Mouse (Mus musculus) heart, postnatal 25 days (tissue): ENCODE data around the gene Nsmce4a. TPM values are rescaled to one million over a fixed set of nuclear protein-coding genes. Genes with fewer than 3 reads are reported as not detected.
A peak's percentile ranks its signal among the peaks of the same experiment; 100 is the strongest.

Experiments
- DNase-seq: peaks from one replicate; pipeline ENCODE4 v3.0.0; 2022; ENCODE audit warnings: low spot score
- intact Hi-C: fragments of 180-260 bp; cut with DNase I; formaldehyde crosslinking; loops from one replicate; pipeline ENCODE4 v1.15.1; 2025
- total RNA-seq, 2 experiments: library from RNA; stranded (reverse); gene quantifications; 2 replicates each; pipeline ENCODE4 v1.2.3; 2021

The Nsmce4a gene
- total RNA-seq, 2 experiments from 2014 or later: 38.5 to 46.1 TPM

DNA sequence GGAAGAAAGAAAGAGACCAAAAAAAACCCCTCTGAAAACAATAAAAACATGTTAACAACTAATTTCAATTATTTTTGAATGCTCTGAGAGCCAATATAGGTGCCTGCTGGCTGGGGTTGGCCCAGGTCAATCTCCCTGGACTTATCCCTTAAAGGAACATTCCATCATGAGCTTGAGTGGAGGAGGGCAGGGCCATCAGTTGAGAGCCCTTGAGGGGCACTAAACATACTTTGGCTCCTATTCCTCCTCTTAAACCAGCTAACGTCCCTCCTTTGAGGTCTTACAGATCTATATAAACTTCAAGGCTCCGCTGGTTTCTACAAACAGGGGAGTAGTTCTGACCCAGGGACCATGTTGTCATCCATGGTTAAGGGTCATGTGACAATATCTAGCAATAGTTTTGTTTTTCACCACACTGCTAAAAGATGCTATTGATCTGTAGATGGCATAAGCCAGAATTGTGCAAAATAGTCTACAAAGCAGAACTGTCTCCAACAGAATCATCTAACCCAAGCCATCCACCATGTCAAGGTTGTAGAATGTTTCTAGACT, 13.7 kb upstream of the Nsmce4a start:
- intact Hi-C loops: no loop called here
- DNase-seq: no peak

GRCm38 (mm10) chr7:130578607-130579006, 5.7 kb upstream of the Nsmce4a start:
- intact Hi-C loops: no loop called here
- DNase-seq: no peak

DNA sequence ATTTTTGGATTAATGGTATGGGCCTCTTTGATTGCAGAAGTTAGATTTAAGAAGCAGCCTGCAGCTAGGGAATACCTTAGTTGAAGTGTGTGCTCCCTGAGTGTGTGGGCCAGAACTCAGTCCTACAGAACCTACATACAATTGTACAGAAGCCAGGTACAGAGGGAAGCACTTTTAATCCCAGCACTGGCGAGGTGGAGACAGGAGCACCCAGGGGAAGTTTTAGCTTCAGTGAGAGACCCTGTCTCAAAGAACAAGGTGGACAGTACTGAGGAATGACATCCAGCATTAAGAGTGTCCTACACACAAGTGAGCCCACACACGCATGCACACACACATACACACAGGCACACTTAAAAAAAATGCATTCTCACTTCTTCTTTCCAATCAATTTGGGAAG, 5.1 kb upstream of the Nsmce4a start:
- intact Hi-C loops: no loop called here
- DNase-seq: no peak

GRCm38 (mm10) chr7:130577388-130578003, 4.6 kb upstream of the Nsmce4a start, which contains the start of gene Tacc2:
Gene Tacc2, plus strand, starts transcription at chr7:130577438.
- no peak for DNase-seq
- intact Hi-C loops: no loop called here

GRCm38 (mm10) chr7:130576981-130577380, 4.1 kb upstream of the Nsmce4a start:
- DNase-seq: no peak
- intact Hi-C loops: no loop called here

GRCm38 (mm10) chr7:130574211-130574991, 1.5 kb upstream of the Nsmce4a start:
- intact Hi-C loops: no loop called here

DNA sequence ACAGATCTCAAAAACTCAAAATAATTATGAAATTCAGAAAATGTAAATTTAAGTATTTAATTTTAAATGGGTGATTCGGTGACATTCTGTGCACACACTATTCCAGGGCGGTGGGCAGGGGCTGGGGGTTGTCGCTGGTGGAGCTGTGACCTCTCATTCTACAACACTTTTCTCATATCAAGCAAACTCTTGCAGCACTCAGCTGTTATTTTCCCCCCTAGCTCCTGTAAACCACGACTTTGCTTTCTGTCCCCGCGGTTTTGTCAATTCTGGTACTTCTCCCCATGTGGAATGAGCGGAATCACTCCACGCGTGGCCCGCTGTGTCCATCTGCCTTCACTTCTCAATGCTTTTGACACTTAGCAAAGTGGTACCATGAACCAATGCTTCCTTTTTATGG, 828 bp upstream of the Nsmce4a start:
- intact Hi-C loops: no loop called here
- DNase-seq: no peak

More at GRCm38 (mm10) chr7:130574211-130574991, 1.5 kb upstream of the Nsmce4a start:
- DNase-seq: no peak

- no peak for DNase-seq
- intact Hi-C loops: no loop called here
These were observed 2.4 kb downstream of the Nsmce4a start for GRCm38 (mm10) chr7:130570472-130570871.

GRCm38 (mm10) chr7:130568783-130569436, 4.0 kb downstream of the Nsmce4a start:
- no peak for DNase-seq
- intact Hi-C loops: no loop called here

- no peak for DNase-seq
- intact Hi-C loops: no loop called here
These were observed 8.3 kb downstream of the Nsmce4a start for GRCm38 (mm10) chr7:130564596-130564995.

DNA sequence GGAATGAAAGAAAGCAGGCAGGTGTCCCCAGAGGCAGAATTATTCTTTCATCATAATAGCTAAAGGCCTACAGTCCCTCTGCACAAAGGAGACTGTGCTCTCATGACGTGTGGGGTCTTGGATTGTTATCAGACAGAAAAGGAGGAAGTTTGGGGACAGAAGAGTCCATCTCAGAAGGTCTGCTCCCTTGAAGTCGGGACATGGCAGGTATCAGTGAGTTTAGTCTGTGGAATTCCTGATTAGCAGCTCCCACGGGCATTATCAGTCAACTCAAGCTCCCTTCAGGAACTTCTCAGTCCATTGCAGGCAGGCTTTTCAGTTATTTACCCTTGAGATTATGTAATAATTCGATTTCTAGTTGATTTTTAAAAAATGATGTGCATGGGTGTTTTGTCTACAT, 9.0 kb downstream of the Nsmce4a start:
- intact Hi-C loops: no loop called here
- DNase-seq: no peak

DNA sequence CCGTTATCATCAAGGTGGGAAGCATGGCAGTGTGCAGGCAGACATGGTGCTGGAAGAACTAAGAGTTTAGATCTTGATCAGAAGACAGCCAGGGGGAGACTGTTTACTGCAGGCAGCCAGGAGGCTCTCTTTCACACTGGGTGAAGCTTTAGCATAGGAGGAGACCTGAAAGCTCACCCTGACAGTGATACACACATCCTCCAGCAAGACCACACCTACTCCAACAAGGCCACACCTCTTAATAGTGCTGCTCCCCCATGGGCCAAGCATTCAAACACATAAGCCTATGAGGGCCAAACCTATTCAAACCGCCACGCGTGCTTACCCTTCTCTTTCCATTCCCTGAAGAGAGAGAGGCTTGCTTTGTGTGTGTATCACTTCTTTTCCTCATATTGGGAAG, 9.6 kb downstream of the Nsmce4a start:
- no peak for DNase-seq
- intact Hi-C loops: no loop called here

GRCm38 (mm10) chr7:130560933-130561332, 12.0 kb downstream of the Nsmce4a start:
- no peak for DNase-seq
- intact Hi-C loops: no loop called here

DNA sequence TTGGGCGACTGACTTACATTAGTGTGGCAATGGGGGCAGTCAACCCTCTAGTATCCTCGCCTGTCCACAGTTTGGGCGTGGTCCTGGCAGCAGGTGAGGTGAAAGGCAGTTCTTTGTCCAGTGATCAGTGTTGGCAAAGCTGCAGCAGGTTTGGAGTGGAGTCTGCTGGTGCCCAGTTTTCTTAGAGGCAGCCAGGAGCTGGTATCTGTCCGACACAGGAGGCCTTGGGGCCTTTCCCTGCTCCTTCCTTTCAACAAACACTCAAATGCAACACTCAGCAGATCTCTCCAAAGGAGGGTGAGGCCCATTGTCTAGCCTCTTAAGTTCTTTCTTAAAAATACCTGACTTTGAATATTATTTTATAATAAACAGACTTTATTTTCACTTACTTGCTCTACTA, 14.3 kb downstream of the Nsmce4a start:
- DNase-seq: no peak
- intact Hi-C loops: no loop called here

- intact Hi-C loops: no loop called here
- DNase-seq: no peak
These were observed 17.3 kb downstream of the Nsmce4a start for GRCm38 (mm10) chr7:130555597-130555996.

DNA sequence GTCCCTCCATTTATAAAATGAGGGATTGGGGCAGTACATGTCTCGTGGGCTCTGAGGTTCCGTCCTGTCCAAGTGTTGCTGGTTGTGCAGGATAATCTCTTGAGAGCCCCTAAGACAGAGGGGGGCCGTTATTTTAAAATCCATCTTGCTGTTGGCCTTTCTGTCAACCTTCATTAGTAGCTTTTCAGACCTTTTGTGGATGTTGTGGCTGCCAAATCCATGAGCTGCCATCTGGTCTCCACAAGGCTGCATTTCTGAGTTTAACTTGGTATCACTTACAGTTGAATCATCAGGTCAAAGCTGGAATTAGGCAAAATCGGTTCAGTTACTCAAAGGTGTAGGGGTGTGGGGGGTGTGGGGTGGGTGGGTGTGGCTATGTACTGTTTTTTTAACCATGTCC, 19.6 kb downstream of the Nsmce4a start:
- DNase-seq: no peak

GRCm38 (mm10) chr7:130552780-130553179, 20.1 kb downstream of the Nsmce4a start:
- intact Hi-C loops: no loop called here
- peak; percentile 34 for DNase-seq

More for the DNA sequence above, 19.6 kb downstream of the Nsmce4a start:
- intact Hi-C loops: no loop called here

- DNase-seq: no peak
- intact Hi-C loops: loop anchor here (5.0 kb wide), 2 partner anchors 50 to 125 kb away; no protein-coding TSS in a partner anchor
These were observed 25.2 kb downstream of the Nsmce4a start for GRCm38 (mm10) chr7:130547635-130548175.

GRCm38 (mm10) chr7:130546791-130547484, 26.0 kb downstream of the Nsmce4a start:
- intact Hi-C loops: loop anchor here (5.0 kb wide), 2 partner anchors 50 to 125 kb away; no protein-coding TSS in a partner anchor
- peak; percentile 82 for DNase-seq

GRCm38 (mm10) chr7:130546421-130546790, 26.5 kb downstream of the Nsmce4a start:
- intact Hi-C loops: loop anchor here (5.0 kb wide), 2 partner anchors 51 to 126 kb away; no protein-coding TSS in a partner anchor
- no peak for DNase-seq
